Mouse (Mus musculus) CH12.LX (cell line): ENCODE results near the gene Usp21. TPM values are rescaled to one million over a fixed set of nuclear protein-coding genes. Genes with fewer than 3 reads are reported as not detected.

ENCODE experiments used
- DNase-seq: peaks from one replicate; pipeline ENCODE4 v3.0.0-alpha.2; 2013; ENCODE audit errors: extremely low read depth
- H3K27ac ChIP-seq: 2 replicates; pipeline ENCODE4 v1.5.1; 2012; ENCODE audit warnings: low read depth, mild to moderate bottlenecking, control low read depth, moderate library complexity; ENCODE audit not compliant: insufficient read depth
- H3K27me3 ChIP-seq: replicated peaks from 2 replicates; pipeline ENCODE3; 2012; ENCODE audit warnings: inconsistent platforms
- H3K36me3 ChIP-seq, 2 experiments: replicated peaks in 1 of 2; 2 replicates each; pipeline versions ENCODE3 to v1.6.1; 2012; ENCODE audit warnings: inconsistent platforms in 1 of 2, low read length in 1 of 2, mild to moderate bottlenecking in 1 of 2, mixed read lengths in 1 of 2, moderate library complexity in 1 of 2; ENCODE audit not compliant: control insufficient read depth in 1 of 2, insufficient read depth in 1 of 2
- H3K4me1 ChIP-seq, 2 experiments: 2 replicates each; pipeline ENCODE4 v1.6.1; 2012; ENCODE audit warnings: inconsistent platforms in 1 of 2, moderate library complexity in 1 of 2; ENCODE audit not compliant: insufficient read depth in 2 of 2, control insufficient read depth in 1 of 2
- H3K4me2 ChIP-seq: 2 replicates; pipeline ENCODE4 v1.6.1; 2012; ENCODE audit warnings: low read depth, mild to moderate bottlenecking, control low read depth; ENCODE audit not compliant: poor library complexity, insufficient read depth, severe bottlenecking
- H3K4me3 ChIP-seq, 3 experiments: fragments of 150-350 bp in 1 of 3; sonication (generic) in 1 of 3; replicated peaks in 1 of 3; 2 replicates each; pipeline versions ENCODE3 to v1.5.1; 2011 to 2012; ENCODE audit warnings: low read depth in 2 of 3, low read length in 2 of 3, mild to moderate bottlenecking in 2 of 3, moderate library complexity in 2 of 3, control low read depth in 1 of 3, improper control_type of control experiment in 1 of 3, inconsistent platforms in 1 of 3, mixed read lengths in 1 of 3; ENCODE audit not compliant: poor library complexity in 1 of 3
- H3K79me2 ChIP-seq: replicated peaks from 2 replicates; pipeline ENCODE4 v1.6.1; 2012; ENCODE audit warnings: mild to moderate bottlenecking, moderate library complexity; ENCODE audit not compliant: control insufficient read depth, poor library complexity, insufficient read depth, severe bottlenecking; ENCODE audit errors: extremely low read depth
- H3K9ac ChIP-seq: 2 replicates; pipeline ENCODE4 v1.6.1; 2012; ENCODE audit warnings: low read depth, mild to moderate bottlenecking, control low read depth, moderate library complexity; ENCODE audit not compliant: insufficient read depth
- H3K9me3 ChIP-seq: replicated peaks from 2 replicates; pipeline ENCODE3; 2012; ENCODE audit warnings: low read length, inconsistent platforms, mixed read lengths
- BHLHE40 ChIP-seq: IDR thresholded peaks from 2 replicates; pipeline ENCODE4 v1.6.1; 2011; ENCODE audit warnings: mild to moderate bottlenecking, low read depth, low read length, improper control_type of control experiment
- ETS1 ChIP-seq: conservative IDR thresholded peaks from 2 replicates; pipeline ENCODE4 v1.6.1; 2012; ENCODE audit warnings: low read depth, mild to moderate bottlenecking, inconsistent platforms, low read length, improper control_type of control experiment, moderate library complexity
- GABPA ChIP-seq: IDR thresholded peaks from 2 replicates; pipeline ENCODE4 v1.6.1; 2012; ENCODE audit warnings: low read depth, low read length, improper control_type of control experiment, inconsistent platforms; ENCODE audit not compliant: insufficient replicate concordance
- HCFC1 ChIP-seq: IDR thresholded peaks from 2 replicates; pipeline ENCODE4 v1.6.1; 2012; ENCODE audit warnings: low read depth, mild to moderate bottlenecking, inconsistent platforms, low read length, improper control_type of control experiment
- JUN ChIP-seq: IDR thresholded peaks from 2 replicates; pipeline ENCODE4 v1.6.1; 2011; ENCODE audit warnings: low read depth, mild to moderate bottlenecking, low read length, improper control_type of control experiment, moderate library complexity; ENCODE audit not compliant: insufficient read depth
- KAT2A ChIP-seq: IDR thresholded peaks from 2 replicates; pipeline ENCODE4 v1.6.1; 2012; ENCODE audit warnings: low read length, improper control_type of control experiment, inconsistent platforms; ENCODE audit not compliant: insufficient replicate concordance
- MAFK ChIP-seq: IDR thresholded peaks from 2 replicates; pipeline ENCODE4 v1.6.1; 2011; ENCODE audit warnings: low read length, improper control_type of control experiment; ENCODE audit not compliant: insufficient replicate concordance
- MAX ChIP-seq: IDR thresholded peaks from 2 replicates; pipeline ENCODE4 v1.6.1; 2011; ENCODE audit warnings: low read length, improper control_type of control experiment
- MAZ ChIP-seq: IDR thresholded peaks from 2 replicates; pipeline ENCODE4 v1.6.1; 2012; ENCODE audit warnings: low read depth, mild to moderate bottlenecking, inconsistent platforms, low read length, improper control_type of control experiment, moderate library complexity
- MEF2A ChIP-seq: IDR thresholded peaks from 2 replicates; pipeline ENCODE4 v1.6.1; 2014; ENCODE audit warnings: low read depth, mild to moderate bottlenecking, inconsistent platforms, low read length, improper control_type of control experiment, borderline replicate concordance
- MYC ChIP-seq: IDR thresholded peaks from 2 replicates; pipeline ENCODE4 v1.6.1; 2011; ENCODE audit warnings: low read depth, mild to moderate bottlenecking, improper control_type of control experiment, low read length
- PAX5 ChIP-seq: IDR thresholded peaks from 2 replicates; pipeline ENCODE4 v1.6.1; 2012; ENCODE audit warnings: low read length, inconsistent platforms, mixed read lengths
- POLR2AphosphoS2 ChIP-seq: IDR thresholded peaks from 2 replicates; pipeline ENCODE4 v1.6.1; 2011; ENCODE audit warnings: low read depth, low read length, improper control_type of control experiment
- RCOR1 ChIP-seq: conservative IDR thresholded peaks from 2 replicates; pipeline ENCODE4 v1.6.1; 2012; ENCODE audit warnings: low read depth, mild to moderate bottlenecking, inconsistent platforms, low read length, improper control_type of control experiment
- TBP ChIP-seq: conservative IDR thresholded peaks from 2 replicates; pipeline ENCODE4 v1.6.1; 2011; ENCODE audit warnings: low read depth, low read length, improper control_type of control experiment
- USF1 ChIP-seq: IDR thresholded peaks from 2 replicates; pipeline ENCODE4 v1.6.1; 2014; ENCODE audit warnings: low read depth, mild to moderate bottlenecking, inconsistent platforms, low read length, improper control_type of control experiment
- ZC3H11A ChIP-seq: IDR thresholded peaks from 2 replicates; pipeline ENCODE4 v1.6.1; 2012; ENCODE audit warnings: low read depth, mild to moderate bottlenecking, inconsistent platforms, low read length, improper control_type of control experiment
- ZKSCAN1 ChIP-seq: IDR thresholded peaks from 2 replicates; pipeline ENCODE4 v1.6.1; 2012; ENCODE audit warnings: low read depth, inconsistent platforms, low read length, improper control_type of control experiment, borderline replicate concordance
- ZMIZ1 ChIP-seq: IDR thresholded peaks from 2 replicates; pipeline ENCODE4 v1.6.1; 2012; ENCODE audit warnings: low read depth, mild to moderate bottlenecking, inconsistent platforms, low read length, improper control_type of control experiment
- ZNF384 ChIP-seq: IDR thresholded peaks from 2 replicates; pipeline ENCODE4 v1.6.1; 2012; ENCODE audit warnings: low read depth, low read length, improper control_type of control experiment, inconsistent platforms
- dilution Hi-C: fragments of 300-500 bp; cut with MboI; formaldehyde crosslinking; loops from 2 replicates; pipeline ENCODE4 v1.14.3; 2020; ENCODE audit warnings: low sequenced_read_pairs; ENCODE audit not compliant: extremely low pct_unique_long_range_greater_than_20kb, extremely low pct_ligation_motif_present
- in situ Hi-C: fragments of 300-500 bp; cut with MboI; formaldehyde crosslinking; loops from 3 replicates; pipeline ENCODE4 v1.14.3; 2019; ENCODE audit warnings: low sequenced_read_pairs, low pct_ligation_motif_present, low pct_unique_long_range_greater_than_20kb, mixed read lengths
- polyA plus RNA-seq: library from polyadenylated mRNA; unstranded; fragments of >175 nt; gene quantifications from 2 replicates; pipeline ENCODE4 v1.2.1, GENCODE M21; 2012; ENCODE audit warnings: low read depth; ENCODE audit not compliant: insufficient read length
- total RNA-seq, 2 experiments: library from RNA; depleted of rRNA; stranded (reverse); fragments of 300-350 nt in 1 of 2; fragments of >200 nt in 1 of 2; gene quantifications; 2 replicates each; pipeline ENCODE4 v1.2.3; 2012 to 2014

The Usp21 gene
- total and polyA plus RNA-seq, 3 experiments: 8.5 to 37.6 (median 14.2) TPM

- Histone ChIP-seq H3K4me3 (no peak overlapping the region), H3K4me2 (no peak overlapping the region), H3K4me1 (peaks cover 0 to 14% of the 10 kb centered on the region in 2 experiments; a peak in 2 of 4 replicates), H3K27ac (no peak overlapping the region), H3K27me3 (no peaks in the 10 kb centered on the region), H3K9me3 (no peaks in the 10 kb centered on the region), H3K9ac (no peak overlapping the region), H3K79me2 (peaks cover 10% of the 10 kb centered on the region), H3K36me3 (peaks cover 77 to 94% of the 10 kb centered on the region in 2 experiments)
- in situ Hi-C loops (no loop called here), dilution Hi-C loops (no loop called here)
- TF ChIP-seq BHLHE40 (no peak), USF1 (no peak), ZC3H11A (no peak), MAFK (no peak), KAT2A (no peak), MAX (no peak), ZMIZ1 (no peak), HCFC1 (no peak), ZKSCAN1 (no peak), JUN (no peak), GABPA (no peak), POLR2AphosphoS2 (no peak), PAX5 (no peak), ZNF384 (no peak), ETS1 (no peak)
- DNase-seq: no peak
Measured at GRCm38 (mm10) chr1:171240911-171241310, 46.9 kb downstream of the Usp21 start.

GRCm38 (mm10) chr1:171239992-171240744 is 47.6 kb downstream of the Usp21 start:
- Histone ChIP-seq H3K36me3 (peaks cover 84 to 96% of the 10 kb centered on the region in 2 experiments), H3K27me3 (no peaks in the 10 kb centered on the region), H3K4me2 (no peak overlapping the region), H3K79me2 (0 out of 2 replicates have a peak, but pooled peaks cover 4% of the 10 kb centered on the region), H3K9ac (no peak overlapping the region), H3K4me3 (no peak overlapping the region), H3K9me3 (no peaks in the 10 kb centered on the region), H3K4me1 (peaks cover 0 to 9% of the 10 kb centered on the region in 2 experiments; a peak in 2 of 4 replicates), H3K27ac (no peak overlapping the region)
- in situ Hi-C loops: no loop called here
- dilution Hi-C loops: no loop called here
- no peak for DNase-seq
- TF ChIP-seq MAZ (no peak), HCFC1 (no peak), TBP (no peak), RCOR1 (no peak), GABPA (no peak), POLR2AphosphoS2 (no peak), MAX (no peak), MYC (no peak), ZNF384 (no peak), MEF2A (no peak), USF1 (no peak), JUN (no peak)
